Mouse (Mus musculus): ENCODE measurements around the gene Rbm17.

- TF ChIP-seq CTCF (IDR thresholded peaks at IDR 0.05; ENCODE audit: low read depth) (no peak), EP300 (IDR thresholded peaks at IDR 0.05; ENCODE audit: low read depth) (no peak)
Observed at GRCm38 (mm10) chr2:11566898-11567297, 37.1 kb downstream of the Rbm17 start.
